Mouse (Mus musculus): ENCODE results near the gene Htr3a.

Htr3a gene

GRCm38 (mm10) chr9:48910885-48911537 lies at the start of gene Htr3a:
Gene Htr3a (minus strand): TSS chr9:48911099.
- peak; percentile 65 for DNase-seq (ENCODE audit: low read depth, low spot score)

- DNase-seq (ENCODE audit: low read depth, low spot score): no peak
Measured at GRCm38 (mm10) chr9:48947565-48947964, 36.7 kb upstream of the Htr3a start.

GRCm38 (mm10) chr9:48942349-48942748 lies 31.4 kb upstream of the Htr3a start:
- DNase-seq (ENCODE audit: low read depth, low spot score): no peak

GRCm38 (mm10) chr9:48929436-48929835 lies 18.5 kb upstream of the Htr3a start:
- DNase-seq (ENCODE audit: low read depth, low spot score): no peak

GRCm38 (mm10) chr9:48928781-48929180 lies 17.9 kb upstream of the Htr3a start:
- DNase-seq (ENCODE audit: low read depth, low spot score): no peak

GRCm38 (mm10) chr9:48916011-48916788 lies 5.3 kb upstream of the Htr3a start:
- no peak for DNase-seq (ENCODE audit: low read depth, low spot score)

- no peak for DNase-seq (ENCODE audit: low read depth, low spot score)
Measured at GRCm38 (mm10) chr9:48904421-48904820, 6.5 kb downstream of the Htr3a start.

- no peak for DNase-seq (ENCODE audit: low read depth, low spot score)
Measured at GRCm38 (mm10) chr9:48903766-48904165, 7.1 kb downstream of the Htr3a start.

GRCm38 (mm10) chr9:48898551-48898950 lies 12.3 kb downstream of the Htr3a start:
- peak; percentile 77 for DNase-seq (ENCODE audit: low read depth, low spot score)

GRCm38 (mm10) chr9:48895819-48896536 lies 14.9 kb downstream of the Htr3a start:
- no peak for DNase-seq (ENCODE audit: low read depth, low spot score)

GRCm38 (mm10) chr9:48894755-48895154 lies 16.1 kb downstream of the Htr3a start:
- DNase-seq (ENCODE audit: low read depth, low spot score): no peak

GRCm38 (mm10) chr9:48893986-48894385 lies 16.9 kb downstream of the Htr3a start:
- peak; percentile 87 for DNase-seq (ENCODE audit: low read depth, low spot score)

GRCm38 (mm10) chr9:48889093-48889492 lies 21.8 kb downstream of the Htr3a start:
- no peak for DNase-seq (ENCODE audit: low read depth, low spot score)

- no peak for DNase-seq (ENCODE audit: low read depth, low spot score)
Measured at GRCm38 (mm10) chr9:48872896-48873295, 38.0 kb downstream of the Htr3a start.

GRCm38 (mm10) chr9:48866523-48867121 lies 44.3 kb downstream of the Htr3a start:
- DNase-seq (ENCODE audit: low read depth, low spot score): no peak

- no peak for DNase-seq (ENCODE audit: low read depth, low spot score)
Measured at GRCm38 (mm10) chr9:48865235-48865634, 45.7 kb downstream of the Htr3a start.

GRCm38 (mm10) chr9:48861481-48861880 lies 49.4 kb downstream of the Htr3a start:
- no peak for DNase-seq (ENCODE audit: low read depth, low spot score)

GRCm38 (mm10) chr9:48860526-48860845 lies 50.4 kb downstream of the Htr3a start:
- peak; percentile 81 for DNase-seq (ENCODE audit: low read depth, low spot score)

- DNase-seq (ENCODE audit: low read depth, low spot score): no peak
Measured at GRCm38 (mm10) chr9:48859828-48860525, 50.9 kb downstream of the Htr3a start.

GRCm38 (mm10) chr9:48857944-48858343 lies 53.0 kb downstream of the Htr3a start:
- no peak for DNase-seq (ENCODE audit: low read depth, low spot score)

GRCm38 (mm10) chr9:48856240-48856639 lies 54.7 kb downstream of the Htr3a start:
- no peak for DNase-seq (ENCODE audit: low read depth, low spot score)

- no peak for DNase-seq (ENCODE audit: low read depth, low spot score)
Measured at GRCm38 (mm10) chr9:48849531-48849930, 61.4 kb downstream of the Htr3a start.
